Mouse (Mus musculus) colon, adult 2 months (tissue): ENCODE results near the gene 4930407I10Rik. TPM values are rescaled to one million over a fixed set of nuclear protein-coding genes. Genes with fewer than 3 reads are reported as not detected.

Experiments
- polyA plus RNA-seq: library from polyadenylated mRNA; depleted of rRNA; stranded (reverse); fragments of >200 nt; gene quantifications from 2 replicates; pipeline ENCODE4 v1.2.3, GENCODE M21; 2012; rRNA removed

The 4930407I10Rik gene
- not detected in 2 replicates for polyA plus RNA-seq

GRCm38 (mm10) chr15:82058719-82059201, at the start of gene 4930407I10Rik:
Gene 4930407I10Rik (plus strand): TSS chr15:82059151.

DNA sequence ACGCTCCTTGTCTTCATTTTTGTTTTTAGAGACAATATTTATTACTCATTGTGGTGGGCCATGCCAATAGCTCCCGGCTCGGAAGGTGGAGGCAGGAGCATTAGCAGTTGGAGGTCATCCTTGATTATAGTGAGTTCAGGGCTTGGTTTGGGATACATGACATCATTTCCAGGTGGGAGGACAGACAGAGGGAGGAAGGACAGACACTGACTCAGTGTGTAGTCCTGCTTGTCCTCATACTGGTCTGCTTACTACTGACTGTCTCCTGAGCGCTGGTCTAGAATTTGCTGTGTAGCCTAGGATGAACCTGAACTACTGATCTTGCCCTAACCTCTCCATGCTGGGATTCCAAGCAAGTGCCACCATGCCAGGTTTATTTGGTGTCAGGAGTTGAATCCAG, 25.2 kb upstream of the 4930407I10Rik start, which contains the start of gene Desi1:
Gene Desi1, minus strand, starts transcription at position 101 of the 400 bp plus-strand sequence.

DNA sequence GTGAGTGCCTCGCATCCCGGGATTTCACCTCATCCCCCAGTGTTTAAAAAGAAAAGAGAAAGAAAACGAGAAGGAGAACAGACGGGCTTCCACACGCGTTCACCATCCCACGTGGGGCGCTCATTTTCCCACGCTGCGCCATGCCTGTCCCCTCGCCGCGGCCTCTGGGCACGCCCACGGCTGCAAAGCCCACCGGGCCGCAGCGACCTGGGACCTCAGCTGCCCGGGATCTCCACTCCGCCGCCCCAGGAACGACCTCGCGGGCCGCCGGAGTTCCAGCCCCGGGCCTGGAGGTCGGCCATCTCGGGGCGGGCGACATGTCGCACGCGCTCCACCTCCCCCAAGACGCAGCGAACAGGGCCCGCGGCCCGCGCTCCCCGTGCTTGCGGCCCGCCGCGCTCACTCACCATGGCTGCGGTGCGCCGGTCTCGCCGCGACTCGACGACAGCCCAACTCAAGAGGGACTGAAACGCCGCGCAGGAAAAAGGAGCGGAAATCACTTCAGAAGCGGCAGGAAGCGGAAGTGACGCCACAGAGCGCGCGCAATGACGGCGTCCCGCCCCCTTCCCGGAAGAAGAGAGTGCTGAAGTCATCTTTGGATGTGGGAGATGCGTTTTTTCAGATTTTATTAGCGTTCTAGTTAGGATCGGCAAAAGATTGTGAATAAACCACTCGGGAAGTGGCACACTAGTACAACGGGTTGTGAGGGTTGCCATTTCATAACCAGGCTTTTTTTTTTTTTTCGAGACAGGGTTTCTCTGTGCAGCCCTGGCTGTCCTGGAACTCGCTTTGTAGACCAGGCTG, 11.7 kb upstream of the 4930407I10Rik start, which contains the start of gene Snu13:
Gene Snu13, minus strand, starts transcription at position 519 of the 804 bp plus-strand sequence.

DNA sequence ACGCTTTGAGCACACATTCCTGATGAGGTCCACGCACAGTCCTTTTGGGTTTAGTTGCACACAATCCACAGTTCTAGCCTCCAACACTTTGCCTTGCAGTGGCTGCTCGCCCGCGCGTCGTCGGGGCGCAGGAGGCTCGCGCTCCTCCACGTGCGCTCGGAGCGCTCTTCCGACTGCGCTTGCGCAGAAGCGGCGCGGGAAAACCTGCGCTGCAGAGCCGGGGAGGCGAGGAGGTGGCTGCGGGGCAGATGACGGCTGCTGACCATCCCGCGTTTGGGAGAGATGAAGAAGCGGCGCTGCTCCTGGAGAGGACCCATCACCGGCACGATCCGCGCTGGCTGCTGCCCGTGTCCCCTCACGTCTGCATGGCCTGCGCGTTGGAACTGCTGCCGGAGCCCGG, 10.9 kb downstream of the 4930407I10Rik start, which contains the start of gene Mei1:
Gene Mei1, plus strand, starts transcription at position 99 of the 400 bp plus-strand sequence.

Other genes with a start within 250 kb of the 4930407I10Rik start
- gene Tob2, start 200.4 kb upstream of the 4930407I10Rik start, polyA plus RNA-seq = 31.0 and 42.2 TPM in 2 replicates
- gene Phf5a, start 187.2 kb upstream of the 4930407I10Rik start, polyA plus RNA-seq = 26.5 and 34.8 TPM in 2 replicates
- gene Aco2, start 186.8 kb upstream of the 4930407I10Rik start, polyA plus RNA-seq = 328 TPM in 2 replicates
- 7.0 and 8.9 TPM in 2 replicates for gene Polr3h, start 132.9 kb upstream of the 4930407I10Rik start, polyA plus RNA-seq
- 9.0 and 10.8 TPM in 2 replicates for gene Csdc2, start 122.4 kb upstream of the 4930407I10Rik start, polyA plus RNA-seq
- 52.9 and 54.6 TPM in 2 replicates for gene Pmm1, start 98.2 kb upstream of the 4930407I10Rik start, polyA plus RNA-seq
- gene 1700029P11Rik, start 78.6 kb upstream of the 4930407I10Rik start, polyA plus RNA-seq = not detected in 2 replicates
- gene Xrcc6, start 71.3 kb upstream of the 4930407I10Rik start, polyA plus RNA-seq = 8.4 and 8.8 TPM in 2 replicates
- 21.9 and 26.4 TPM in 2 replicates for gene Desi1, start 25.3 kb upstream of the 4930407I10Rik start, polyA plus RNA-seq
- 28.5 and 37.8 TPM in 2 replicates for gene Snu13, start 11.6 kb upstream of the 4930407I10Rik start, polyA plus RNA-seq
- not detected in 2 replicates for gene Mei1, start 10.8 kb downstream of the 4930407I10Rik start, polyA plus RNA-seq
- gene Ccdc134, start 68.8 kb downstream of the 4930407I10Rik start, polyA plus RNA-seq = 9.7 and 10.2 TPM in 2 replicates
- 273 and 329 TPM in 2 replicates for gene Srebf2, start 88.0 kb downstream of the 4930407I10Rik start, polyA plus RNA-seq
- gene Shisa8, start 153.7 kb downstream of the 4930407I10Rik start, polyA plus RNA-seq = 0.20 and 0.28 TPM in 2 replicates
- 2.9 and 7.8 TPM in 2 replicates for gene Tnfrsf13c, start 165.2 kb downstream of the 4930407I10Rik start, polyA plus RNA-seq
- 18.0 and 25.1 TPM in 2 replicates for gene Cenpm, start 185.6 kb downstream of the 4930407I10Rik start, polyA plus RNA-seq
- 0.09 TPM in 2 replicates for gene 1500009C09Rik, start 193.2 kb downstream of the 4930407I10Rik start, polyA plus RNA-seq
- gene Sept3, start 215.7 kb downstream of the 4930407I10Rik start, polyA plus RNA-seq = 0.57 and 0.87 TPM in 2 replicates
- gene Wbp2nl, start 239.8 kb downstream of the 4930407I10Rik start, polyA plus RNA-seq = 0.13 and 0.66 TPM in 2 replicates